Mouse (Mus musculus): Measurements from ENCODE around the gene Hivep2. TPM values are rescaled to one million over a fixed set of nuclear protein-coding genes. Genes with fewer than 3 reads are reported as not detected.

Gene Hivep2
- polyA plus RNA-seq, 1 experiment from 2014 or later = 5.6 TPM

DNA sequence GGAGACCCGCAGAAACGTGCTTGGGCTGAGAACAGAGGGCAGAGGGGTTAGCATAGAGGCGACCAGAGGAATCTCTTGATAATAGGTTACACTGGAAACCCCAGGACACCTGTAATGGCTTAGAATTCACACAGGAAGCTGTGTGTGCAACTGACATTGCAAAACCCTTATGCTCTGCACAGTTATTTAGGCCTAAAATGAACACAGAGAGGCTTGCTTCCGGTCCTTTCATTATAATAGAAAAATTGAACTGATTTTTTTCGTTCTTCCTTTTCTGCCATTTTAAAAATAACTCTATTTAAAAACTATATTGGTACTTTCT is 2.3 kb downstream of the Hivep2 start:
- 10% methylated on average over 5 of the region's 5 CpGs for WGBS
- no peak for ATAC-seq (ENCODE audit: insufficient read depth, low FRiP score)
- Histone ChIP-seq H3K27me3 (ENCODE audit: control insufficient read depth, insufficient read depth, low read length) (no peaks in the 10 kb centered on the region), H3K4me2 (ENCODE audit: low read depth, low read length) (peak overlapping the region; percentile 94), H3K9ac (ENCODE audit: low read length) (peak overlapping the region; percentile 92), H3K4me3 (replicated peaks; ENCODE audit: low read length) (peak overlapping the region; percentile 89), H3K9me3 (replicated peaks; ENCODE audit: control insufficient read depth, low read length) (no peaks in the 10 kb centered on the region), H3K4me1 (ENCODE audit: control insufficient read depth, insufficient read depth, low read length) (0 out of 2 replicates have a peak, but pooled peaks cover 2% of the 10 kb centered on the region), H3K36me3 (ENCODE audit: control insufficient read depth, insufficient read depth, low read length) (no peaks in the 10 kb centered on the region), H3K27ac (ENCODE audit: low read length) (peak overlapping the region; percentile 98)

DNA sequence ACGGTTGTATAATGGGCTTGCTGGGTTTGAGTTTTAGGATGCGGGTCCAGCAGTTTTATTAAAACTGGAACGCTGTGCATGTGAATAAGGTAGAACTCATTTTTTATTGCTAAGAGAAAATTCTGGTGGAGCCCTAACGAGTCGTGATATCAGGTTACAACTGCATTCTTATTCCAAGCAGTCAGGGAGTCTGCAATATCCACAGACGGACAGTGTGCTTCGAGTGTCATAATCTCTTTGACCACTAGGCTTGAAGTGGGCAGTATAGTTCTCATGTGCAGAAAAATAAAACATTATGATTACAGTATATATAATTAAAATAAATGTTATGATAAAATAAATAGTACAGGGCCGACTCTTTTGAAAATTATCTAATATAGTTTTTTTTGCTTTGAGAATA is 3.1 kb downstream of the Hivep2 start:
- H3K4me2 ChIP-seq (ENCODE audit: low read depth, low read length) = 0 out of 2 replicates have a peak overlapping the region, but pooled peaks have one; percentile 15
- ATAC-seq (ENCODE audit: insufficient read depth, low FRiP score) = no peak
- no peak overlapping the region for H3K9ac ChIP-seq (ENCODE audit: low read length)
- no peaks in the 10 kb centered on the region for H3K9me3 ChIP-seq (replicated peaks; ENCODE audit: control insufficient read depth, low read length)
- WGBS = 21% methylated on average over 8 of the region's 8 CpGs
- H3K4me3 ChIP-seq (replicated peaks; ENCODE audit: low read length) = no peak overlapping the region
- H3K27me3 ChIP-seq (ENCODE audit: control insufficient read depth, insufficient read depth, low read length) = no peaks in the 10 kb centered on the region
- no peaks in the 10 kb centered on the region for H3K36me3 ChIP-seq (ENCODE audit: control insufficient read depth, insufficient read depth, low read length)
- no peak overlapping the region for H3K27ac ChIP-seq (ENCODE audit: low read length)
- H3K4me1 ChIP-seq (ENCODE audit: control insufficient read depth, insufficient read depth, low read length) = peaks cover 2% of the 10 kb centered on the region; the same call in 1 of the 2 replicates

DNA sequence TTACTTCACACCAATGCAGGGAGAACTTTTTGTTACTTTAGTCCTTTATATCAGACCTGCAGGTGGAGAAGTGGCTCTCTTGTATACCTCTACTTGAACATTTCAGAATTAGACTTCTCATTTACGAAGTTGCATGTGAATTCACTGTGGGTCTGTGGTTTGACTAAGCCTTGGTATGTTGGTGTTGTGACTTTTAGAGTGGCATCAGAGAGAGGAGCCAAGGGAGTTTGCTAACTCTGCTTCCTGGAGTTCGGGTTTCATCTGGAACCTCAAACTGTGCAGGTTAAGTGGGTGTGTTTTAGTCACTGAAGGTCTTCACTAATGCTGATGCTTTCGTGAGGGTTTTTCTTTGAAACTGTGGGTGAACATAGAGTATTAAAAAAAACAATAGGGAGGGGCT is 4.4 kb downstream of the Hivep2 start:
- ATAC-seq (ENCODE audit: insufficient read depth, low FRiP score) = no peak
- no peak overlapping the region for H3K4me2 ChIP-seq (ENCODE audit: low read depth, low read length)
- WGBS = 74% methylated on average over 3 of the region's 3 CpGs
- no peak overlapping the region for H3K4me3 ChIP-seq (replicated peaks; ENCODE audit: low read length)
- no peaks in the 10 kb centered on the region for H3K36me3 ChIP-seq (ENCODE audit: control insufficient read depth, insufficient read depth, low read length)
- H3K27me3 ChIP-seq (ENCODE audit: control insufficient read depth, insufficient read depth, low read length) = no peaks in the 10 kb centered on the region
- H3K9ac ChIP-seq (ENCODE audit: low read length) = no peak overlapping the region
- no peaks in the 10 kb centered on the region for H3K9me3 ChIP-seq (replicated peaks; ENCODE audit: control insufficient read depth, low read length)
- peaks cover 2% of the 10 kb centered on the region; the same call in 1 of the 2 replicates for H3K4me1 ChIP-seq (ENCODE audit: control insufficient read depth, insufficient read depth, low read length)
- H3K27ac ChIP-seq (ENCODE audit: low read length) = no peak overlapping the region

DNA sequence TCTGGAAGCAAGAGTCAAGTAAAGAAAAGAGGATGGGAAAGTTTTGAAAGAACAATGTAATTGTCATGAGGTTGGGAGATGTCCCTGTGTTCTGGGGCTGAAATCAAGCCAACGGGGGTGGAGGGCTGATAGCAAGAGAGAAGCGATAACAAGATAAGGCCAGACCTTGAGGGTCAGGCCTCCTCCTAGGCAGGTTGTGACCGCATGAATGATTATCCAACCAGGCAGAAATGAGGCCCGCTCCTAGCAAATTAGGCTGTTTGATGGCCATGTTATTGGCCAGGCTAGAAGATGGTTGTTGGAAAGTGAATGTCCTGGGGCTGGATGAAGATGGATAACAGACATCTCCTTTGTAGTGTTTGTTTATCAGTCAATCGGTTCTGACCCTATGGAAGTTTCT is 5.4 kb downstream of the Hivep2 start:
- no peak overlapping the region for H3K9ac ChIP-seq (ENCODE audit: low read length)
- no peak overlapping the region for H3K27ac ChIP-seq (ENCODE audit: low read length)
- peaks cover 4% of the 10 kb centered on the region; the same call in 1 of the 2 replicates for H3K4me1 ChIP-seq (ENCODE audit: control insufficient read depth, insufficient read depth, low read length)
- H3K4me2 ChIP-seq (ENCODE audit: low read depth, low read length) = no peak overlapping the region
- H3K9me3 ChIP-seq (replicated peaks; ENCODE audit: control insufficient read depth, low read length) = no peaks in the 10 kb centered on the region
- no peak overlapping the region for H3K4me3 ChIP-seq (replicated peaks; ENCODE audit: low read length)
- ATAC-seq (ENCODE audit: insufficient read depth, low FRiP score) = no peak
- 62% methylated on average over 5 of the region's 5 CpGs for WGBS
- no peaks in the 10 kb centered on the region for H3K27me3 ChIP-seq (ENCODE audit: control insufficient read depth, insufficient read depth, low read length)
- H3K36me3 ChIP-seq (ENCODE audit: control insufficient read depth, insufficient read depth, low read length) = no peaks in the 10 kb centered on the region

DNA sequence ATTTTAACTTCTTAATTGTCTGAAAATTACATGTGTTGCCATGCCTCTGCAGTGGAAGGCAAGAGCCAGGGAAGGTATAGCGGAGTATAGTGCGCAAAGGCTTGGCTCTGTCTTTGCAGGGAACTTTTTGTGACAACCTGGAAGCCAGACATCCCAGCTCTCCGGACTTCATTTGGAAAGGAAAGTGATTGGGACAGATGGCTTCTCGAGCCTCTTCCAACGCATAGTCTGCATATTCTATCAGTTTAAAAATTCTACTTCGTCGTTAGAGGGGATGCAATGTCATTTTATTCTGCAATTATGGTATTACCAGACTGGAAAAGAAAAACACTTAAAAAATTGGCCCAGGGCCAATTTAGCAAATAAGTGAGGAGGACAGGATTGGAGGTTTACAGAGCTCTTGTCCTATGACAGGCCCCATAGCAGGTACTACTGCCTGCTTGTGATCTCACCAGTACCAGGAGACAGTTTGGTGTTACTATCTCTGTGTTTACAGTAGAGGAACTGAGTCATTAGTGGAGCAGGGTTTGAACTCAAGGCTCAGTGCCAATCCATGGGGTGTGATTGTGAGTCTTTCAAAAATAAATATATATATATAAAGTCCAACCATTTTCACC is 7.8 kb downstream of the Hivep2 start:
- no peak for ATAC-seq (ENCODE audit: insufficient read depth, low FRiP score)
- H3K36me3 ChIP-seq (ENCODE audit: control insufficient read depth, insufficient read depth, low read length) = no peaks in the 10 kb centered on the region
- H3K4me2 ChIP-seq (ENCODE audit: low read depth, low read length) = no peak overlapping the region
- no peak overlapping the region for H3K9ac ChIP-seq (ENCODE audit: low read length)
- no peaks in the 10 kb centered on the region for H3K9me3 ChIP-seq (replicated peaks; ENCODE audit: control insufficient read depth, low read length)
- peaks cover 5% of the 10 kb centered on the region; the same call in 1 of the 2 replicates for H3K4me1 ChIP-seq (ENCODE audit: control insufficient read depth, insufficient read depth, low read length)
- no peaks in the 10 kb centered on the region for H3K27me3 ChIP-seq (ENCODE audit: control insufficient read depth, insufficient read depth, low read length)
- H3K27ac ChIP-seq (ENCODE audit: low read length) = no peak overlapping the region
- no peak overlapping the region for H3K4me3 ChIP-seq (replicated peaks; ENCODE audit: low read length)
- 76% methylated on average over 7 of the region's 7 CpGs for WGBS

DNA sequence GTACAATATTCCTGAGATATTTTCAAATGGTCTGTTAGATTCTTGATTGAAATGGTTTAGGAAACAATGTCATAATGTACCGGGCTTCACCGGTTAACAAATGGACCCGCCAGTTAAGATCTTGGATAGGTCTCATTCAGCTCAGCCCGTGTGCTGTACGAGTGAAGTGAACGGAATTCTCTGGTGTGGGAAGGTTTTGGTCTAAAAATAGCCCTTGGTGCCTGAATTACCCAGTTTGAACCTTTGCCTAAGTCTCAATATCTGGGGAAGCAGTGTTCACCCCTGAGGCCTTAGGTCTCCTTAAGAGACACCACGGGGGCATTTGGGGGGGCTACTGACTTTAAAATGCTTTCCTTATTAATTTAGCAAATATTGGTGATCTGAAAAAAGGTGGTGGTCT is 8.6 kb downstream of the Hivep2 start:
- Histone ChIP-seq H3K27me3 (ENCODE audit: control insufficient read depth, insufficient read depth, low read length) (no peaks in the 10 kb centered on the region), H3K9ac (ENCODE audit: low read length) (no peak overlapping the region), H3K9me3 (replicated peaks; ENCODE audit: control insufficient read depth, low read length) (no peaks in the 10 kb centered on the region), H3K4me3 (replicated peaks; ENCODE audit: low read length) (no peak overlapping the region), H3K27ac (ENCODE audit: low read length) (no peak overlapping the region), H3K4me1 (ENCODE audit: control insufficient read depth, insufficient read depth, low read length) (peaks cover 2% of the 10 kb centered on the region; the same call in 1 of the 2 replicates), H3K4me2 (ENCODE audit: low read depth, low read length) (no peak overlapping the region), H3K36me3 (ENCODE audit: control insufficient read depth, insufficient read depth, low read length) (no peaks in the 10 kb centered on the region)
- ATAC-seq (ENCODE audit: insufficient read depth, low FRiP score) = no peak
- WGBS = 74% methylated on average over 7 of the region's 7 CpGs

DNA sequence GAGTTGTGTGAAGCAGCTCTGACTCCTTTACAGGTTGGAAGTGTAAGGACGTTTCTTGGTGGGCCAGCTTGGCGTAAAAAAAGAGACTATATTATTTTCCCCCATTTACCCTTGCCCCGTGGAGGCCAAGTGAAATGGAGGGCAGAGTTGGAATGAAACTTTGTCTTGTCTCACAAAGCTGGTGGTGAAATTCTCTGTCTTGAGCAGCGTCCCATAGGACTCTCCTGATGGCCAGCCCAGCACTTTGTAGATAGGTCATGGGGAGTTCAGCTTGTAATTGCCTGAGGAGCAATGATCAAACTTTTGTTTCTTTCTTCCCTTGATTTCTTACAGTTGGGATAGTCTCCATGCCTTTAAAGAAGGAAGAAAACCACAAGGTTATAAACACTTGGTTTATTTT is 10.0 kb downstream of the Hivep2 start:
- WGBS = 70% methylated on average over 4 of the region's 4 CpGs
- Histone ChIP-seq H3K4me2 (ENCODE audit: low read depth, low read length) (no peak overlapping the region), H3K9ac (ENCODE audit: low read length) (no peak overlapping the region)

DNA sequence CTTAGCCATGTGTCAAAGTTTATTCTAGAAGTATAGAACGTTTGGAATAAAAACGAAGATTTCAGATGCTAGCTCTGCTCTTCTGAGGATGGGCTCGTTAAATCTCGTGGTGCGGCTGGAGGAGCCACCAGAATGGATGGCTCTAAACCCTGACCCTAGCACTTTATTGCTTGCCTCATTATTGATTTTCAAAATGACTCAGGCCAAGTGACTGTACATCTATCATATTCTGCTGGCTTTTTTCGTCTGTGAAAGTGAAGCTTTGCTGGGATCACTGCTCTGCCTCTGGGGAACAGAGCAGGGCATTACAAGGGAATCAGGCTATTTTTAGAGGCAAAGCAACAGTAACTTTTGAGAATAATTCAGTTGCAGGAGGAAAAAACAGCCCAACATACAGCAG is 10.4 kb downstream of the Hivep2 start:
- no peak overlapping the region for H3K9ac ChIP-seq (ENCODE audit: low read length)
- no peak overlapping the region for H3K4me2 ChIP-seq (ENCODE audit: low read depth, low read length)
- H3K27ac ChIP-seq (ENCODE audit: low read length) = no peak overlapping the region
- H3K9me3 ChIP-seq (replicated peaks; ENCODE audit: control insufficient read depth, low read length) = no peaks in the 10 kb centered on the region
- WGBS = 40% methylated on average over 6 of the region's 6 CpGs
- no peak overlapping the region for H3K4me3 ChIP-seq (replicated peaks; ENCODE audit: low read length)
- peaks cover 2% of the 10 kb centered on the region; the same call in 1 of the 2 replicates for H3K4me1 ChIP-seq (ENCODE audit: control insufficient read depth, insufficient read depth, low read length)
- H3K27me3 ChIP-seq (ENCODE audit: control insufficient read depth, insufficient read depth, low read length) = no peaks in the 10 kb centered on the region
- ATAC-seq (ENCODE audit: insufficient read depth, low FRiP score) = no peak
- no peaks in the 10 kb centered on the region for H3K36me3 ChIP-seq (ENCODE audit: control insufficient read depth, insufficient read depth, low read length)

More for the DNA sequence above, 10.0 kb downstream of the Hivep2 start:
- H3K27ac ChIP-seq (ENCODE audit: low read length) = no peak overlapping the region
- no peaks in the 10 kb centered on the region for H3K36me3 ChIP-seq (ENCODE audit: control insufficient read depth, insufficient read depth, low read length)
- no peaks in the 10 kb centered on the region for H3K27me3 ChIP-seq (ENCODE audit: control insufficient read depth, insufficient read depth, low read length)
- peaks cover 2% of the 10 kb centered on the region; the same call in 1 of the 2 replicates for H3K4me1 ChIP-seq (ENCODE audit: control insufficient read depth, insufficient read depth, low read length)
- ATAC-seq (ENCODE audit: insufficient read depth, low FRiP score) = no peak
- H3K9me3 ChIP-seq (replicated peaks; ENCODE audit: control insufficient read depth, low read length) = no peaks in the 10 kb centered on the region
- no peak overlapping the region for H3K4me3 ChIP-seq (replicated peaks; ENCODE audit: low read length)

DNA sequence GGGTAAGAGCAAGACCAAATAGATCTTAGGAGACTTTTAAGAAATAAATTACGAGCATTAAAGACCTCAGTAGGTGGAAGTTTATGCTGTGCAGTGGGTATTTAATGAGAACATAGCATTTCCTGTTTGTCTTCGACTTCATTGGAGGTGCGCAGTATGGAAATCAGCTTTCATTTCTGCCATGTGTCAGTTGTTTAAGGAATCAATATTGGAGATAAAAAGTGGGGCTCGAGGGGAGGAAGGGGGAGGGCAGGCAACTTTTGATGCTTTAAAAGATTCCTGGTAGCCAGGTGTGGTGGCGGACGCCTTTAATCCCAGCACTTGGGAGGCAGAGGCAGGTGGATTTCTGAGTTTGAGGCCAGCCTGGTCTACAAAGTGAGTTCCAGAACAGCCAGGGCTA is 16.4 kb downstream of the Hivep2 start:
- Histone ChIP-seq H3K9me3 (replicated peaks; ENCODE audit: control insufficient read depth, low read length) (no peaks in the 10 kb centered on the region), H3K36me3 (ENCODE audit: control insufficient read depth, insufficient read depth, low read length) (no peaks in the 10 kb centered on the region), H3K27me3 (ENCODE audit: control insufficient read depth, insufficient read depth, low read length) (no peaks in the 10 kb centered on the region), H3K4me1 (ENCODE audit: control insufficient read depth, insufficient read depth, low read length) (peaks cover 8% of the 10 kb centered on the region), H3K27ac (ENCODE audit: low read length) (peak overlapping the region; percentile 90), H3K4me3 (replicated peaks; ENCODE audit: low read length) (peak overlapping the region; percentile 64), H3K4me2 (ENCODE audit: low read depth, low read length) (peak overlapping the region; percentile 76), H3K9ac (ENCODE audit: low read length) (peak overlapping the region; percentile 77; the same call in 1 of the 2 replicates)
- 61% methylated on average over 6 of the region's 6 CpGs for WGBS
- no peak for ATAC-seq (ENCODE audit: insufficient read depth, low FRiP score)

All from stomach, embryonic 16.5 days (tissue).